Mouse (Mus musculus): ENCODE data around the gene 1700001L19Rik.

DNA sequence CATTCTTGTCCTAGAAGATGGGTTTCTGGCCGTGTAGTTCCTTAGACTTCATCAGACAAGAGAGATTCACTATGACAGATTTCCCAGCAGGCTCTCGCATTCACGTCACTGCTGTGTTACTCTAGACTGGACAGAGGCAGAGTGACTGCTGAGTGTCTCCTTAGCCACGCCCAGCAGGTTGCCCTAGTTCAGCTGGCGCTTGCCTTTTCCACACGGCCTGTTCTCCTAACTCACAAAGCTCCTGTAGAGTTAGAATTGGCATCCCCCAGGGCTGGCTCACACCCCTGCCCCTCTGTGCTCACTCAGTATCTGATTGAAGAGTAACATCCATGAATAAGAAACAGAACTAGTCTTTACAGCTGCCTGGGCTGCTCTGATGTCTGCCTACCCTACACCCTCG is 11.8 kb upstream of the 1700001L19Rik start:
- TF ChIP-seq CTCF (IDR thresholded peaks at IDR 0.05; ENCODE audit: borderline replicate concordance, control insufficient read depth, extremely low read depth, insufficient read depth, low read length, poor library complexity) (no peak), POLR2A (IDR thresholded peaks at IDR 0.05; ENCODE audit: control insufficient read depth, extremely low read depth, insufficient read depth, low read length, poor library complexity) (no peak)
